Mouse (Mus musculus): ENCODE results near the gene Celf5. TPM values are rescaled to one million over a fixed set of nuclear protein-coding genes. Genes with fewer than 3 reads are reported as not detected.

Gene Celf5
- total and polyA plus RNA-seq, 3 experiments, result 0.08 to 0.38 TPM; not detected in 1

DNA sequence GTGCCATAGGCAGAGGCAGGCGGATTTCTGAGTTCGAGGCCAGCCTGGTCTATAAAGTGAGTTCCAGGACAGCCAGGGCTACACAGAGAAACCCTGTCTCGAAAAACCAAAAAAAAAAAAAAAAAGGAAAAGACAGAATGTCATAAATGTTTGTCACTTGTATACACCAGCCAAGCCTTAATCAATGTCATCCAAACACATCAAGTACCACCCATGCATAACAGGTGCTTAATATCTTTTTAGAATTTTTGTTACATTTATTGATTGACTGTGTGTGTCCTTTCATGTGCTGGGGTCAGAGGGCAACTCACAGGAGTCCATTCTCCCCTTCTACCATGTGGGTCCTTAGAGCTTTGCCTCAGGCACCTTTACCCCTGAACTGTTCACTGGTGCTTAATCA is 17.5 kb upstream of the Celf5 start, which contains the start of gene S1pr4:
Gene S1pr4 (minus strand): TSS at position 101 of the 400 bp plus-strand sequence.
- H3K27me3 ChIP-seq (ENCODE audit: control insufficient read depth in 1 of 2, insufficient read depth in 2 of 2, low read length in 2 of 2), result no peaks in the 10 kb centered on the region
- no peak within 1 kb of the TSS for H3K4me3 ChIP-seq (ENCODE audit: control insufficient read depth in 1 of 2, insufficient read depth in 1 of 2, low read depth in 2 of 2, low read length in 2 of 2)
- no peak for TF ChIP-seq USF1 (IDR thresholded peaks at IDR 0.05; ENCODE audit: low read depth, low read length)
- TF ChIP-seq MXI1 (IDR thresholded peaks at IDR 0.05; ENCODE audit: low read depth, low read length), result no peak
- TF ChIP-seq CTCF (IDR thresholded peaks at IDR 0.05 in 2 of 3, conservative IDR thresholded peaks at IDR 0.05 in 1 of 3; ENCODE audit: control insufficient read depth in 1 of 3, insufficient read depth in 1 of 3, low read depth in 2 of 3, low read length in 3 of 3, poor library complexity in 1 of 3, severe bottlenecking in 1 of 3), result no peak
- no peak for TF ChIP-seq RCOR1 (IDR thresholded peaks at IDR 0.05; ENCODE audit: low read depth, low read length)
- no peak for TF ChIP-seq KAT2A (conservative IDR thresholded peaks at IDR 0.05; ENCODE audit: low read depth, low read length)
- no peak for TF ChIP-seq CHD2 (IDR thresholded peaks at IDR 0.05; ENCODE audit: low read length)
- TF ChIP-seq CHD1 (IDR thresholded peaks at IDR 0.05; ENCODE audit: low read depth, low read length), result no peak
- TF ChIP-seq MYB (IDR thresholded peaks at IDR 0.05; ENCODE audit: low read depth, low read length), result no peak
- no peak for TF ChIP-seq ELF1 (IDR thresholded peaks at IDR 0.05; ENCODE audit: low read depth, low read length)
- no peak for TF ChIP-seq NELFE (IDR thresholded peaks at IDR 0.05; ENCODE audit: low read depth, low read length)
- no peak for TF ChIP-seq POLR2AphosphoS2 (IDR thresholded peaks at IDR 0.05; ENCODE audit: low read length)
- no peak for TF ChIP-seq ZKSCAN1 (IDR thresholded peaks at IDR 0.05; ENCODE audit: low read depth, low read length)
- TF ChIP-seq GATA1 (IDR thresholded peaks at IDR 0.05; ENCODE audit: low read depth, low read length), result no peak
- no peak for TF ChIP-seq MAX (IDR thresholded peaks at IDR 0.05; ENCODE audit: low read length)
- TF ChIP-seq HCFC1 (IDR thresholded peaks at IDR 0.05; ENCODE audit: low read depth, low read length), result no peak
- no peak for TF ChIP-seq MEF2A (IDR thresholded peaks at IDR 0.05; ENCODE audit: extremely low read depth, insufficient replicate concordance, low read depth, low read length, poor library complexity, severe bottlenecking)
- no peak for TF ChIP-seq SMC3 (IDR thresholded peaks at IDR 0.05; ENCODE audit: low read depth, low read length)
- no peak for DNase-seq (ENCODE audit: low read depth, low spot score)
- no peak within 1 kb of the TSS for H3K9ac ChIP-seq (ENCODE audit: control insufficient read depth, low read depth, low read length, poor library complexity, severe bottlenecking)
- peaks cover 0 to 8% of the 10 kb centered on the region in 2 experiments; a peak in 2 of 4 replicates for H3K36me3 ChIP-seq (ENCODE audit: control insufficient read depth in 1 of 2, insufficient read depth in 2 of 2, low read length in 2 of 2)
- peaks cover 12% of the 10 kb centered on the region for H3K79me2 ChIP-seq (ENCODE audit: control insufficient read depth, insufficient read depth, low read length, poor library complexity)
- no peak within 1 kb of the TSS for H3K27ac ChIP-seq (ENCODE audit: control insufficient read depth, low read depth, low read length)
- H3K9me3 ChIP-seq (replicated peaks; ENCODE audit: insufficient read depth, low read length), result no peaks in the 10 kb centered on the region
- peaks cover 0 to 21% of the 10 kb centered on the region in 2 experiments; a peak in 3 of 4 replicates for H3K4me1 ChIP-seq (ENCODE audit: control insufficient read depth in 1 of 2, insufficient read depth in 2 of 2, low read length in 2 of 2)

- H3K27ac ChIP-seq (ENCODE audit: control insufficient read depth, low read depth, low read length), result no peak overlapping the region
- H3K27me3 ChIP-seq (ENCODE audit: control insufficient read depth in 1 of 2, insufficient read depth in 2 of 2, low read length in 2 of 2), result no peaks in the 10 kb centered on the region
- H3K36me3 ChIP-seq (ENCODE audit: control insufficient read depth in 1 of 2, insufficient read depth in 2 of 2, low read length in 2 of 2), result peaks cover 0 to 14% of the 10 kb centered on the region in 2 experiments; a peak in 2 of 4 replicates
- no peak for DNase-seq (ENCODE audit: low read depth, low spot score)
- no peaks in the 10 kb centered on the region for H3K9me3 ChIP-seq (replicated peaks; ENCODE audit: insufficient read depth, low read length)
- no peak overlapping the region for H3K9ac ChIP-seq (ENCODE audit: control insufficient read depth, low read depth, low read length, poor library complexity, severe bottlenecking)
- no peak overlapping the region for H3K4me3 ChIP-seq (ENCODE audit: control insufficient read depth in 1 of 2, insufficient read depth in 1 of 2, low read depth in 2 of 2, low read length in 2 of 2)
- H3K4me1 ChIP-seq (ENCODE audit: control insufficient read depth in 1 of 2, insufficient read depth in 2 of 2, low read length in 2 of 2), result peaks cover 0 to 28% of the 10 kb centered on the region in 2 experiments; a peak in 3 of 4 replicates
- TF ChIP-seq RCOR1 (IDR thresholded peaks at IDR 0.05; ENCODE audit: low read depth, low read length) (no peak), NRF1 (IDR thresholded peaks at IDR 0.05; ENCODE audit: insufficient read depth, low read depth, low read length, poor library complexity, severe bottlenecking) (no peak), POLR2AphosphoS2 (IDR thresholded peaks at IDR 0.05; ENCODE audit: low read length) (no peak), RAD21 (IDR thresholded peaks at IDR 0.05; ENCODE audit: low read depth, low read length) (no peak), SIN3A (IDR thresholded peaks at IDR 0.05; ENCODE audit: low read length) (no peak), MAX (IDR thresholded peaks at IDR 0.05; ENCODE audit: low read length) (no peak), TBP (IDR thresholded peaks at IDR 0.05; ENCODE audit: low read depth, low read length) (no peak), MEF2A (IDR thresholded peaks at IDR 0.05; ENCODE audit: extremely low read depth, insufficient replicate concordance, low read depth, low read length, poor library complexity, severe bottlenecking) (no peak), ZMIZ1 (IDR thresholded peaks at IDR 0.05; ENCODE audit: low read depth, low read length) (no peak), TAL1 (IDR thresholded peaks at IDR 0.05; ENCODE audit: low read length) (no peak), TCF12 (IDR thresholded peaks at IDR 0.05; ENCODE audit: low read depth, low read length) (no peak), NELFE (IDR thresholded peaks at IDR 0.05; ENCODE audit: low read depth, low read length) (no peak), MAZ (IDR thresholded peaks at IDR 0.05; ENCODE audit: low read depth, low read length) (no peak), CHD2 (IDR thresholded peaks at IDR 0.05; ENCODE audit: low read length) (no peak), ZKSCAN1 (IDR thresholded peaks at IDR 0.05; ENCODE audit: low read depth, low read length) (no peak), ZC3H11A (IDR thresholded peaks at IDR 0.05; ENCODE audit: low read depth, low read length) (no peak), GABPA (IDR thresholded peaks at IDR 0.05; ENCODE audit: low read depth, low read length) (no peak), MYB (IDR thresholded peaks at IDR 0.05; ENCODE audit: low read depth, low read length) (no peak), JUND (IDR thresholded peaks at IDR 0.05; ENCODE audit: low read depth, low read length) (no peak)
- peaks cover 18% of the 10 kb centered on the region for H3K79me2 ChIP-seq (ENCODE audit: control insufficient read depth, insufficient read depth, low read length, poor library complexity)
These were observed 16.9 kb upstream of the Celf5 start for GRCm38 (mm10) chr10:81499250-81499901.
